In the genomic region with DNA sequence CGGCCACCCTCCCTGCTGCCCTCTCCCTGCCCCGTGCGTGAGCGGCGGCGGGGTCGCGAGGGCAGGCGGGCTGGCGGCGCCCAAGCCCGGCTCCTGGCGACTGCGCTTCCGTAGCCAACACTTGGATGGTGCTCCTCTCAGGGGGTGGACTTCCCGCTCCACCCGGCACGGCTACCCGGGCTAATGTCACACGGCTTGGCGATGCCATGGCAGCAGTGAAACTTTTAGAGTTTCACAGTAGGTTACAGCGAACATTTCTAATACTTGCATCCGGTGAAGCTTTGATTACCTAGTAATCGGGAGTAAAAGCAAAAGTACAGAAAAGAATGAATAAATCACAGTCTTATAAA, we compare ENCODE assay signal across 8 mouse cellular contexts. TPM values are rescaled to one million over a fixed set of nuclear protein-coding genes. Genes with fewer than 3 reads are reported as not detected.
A peak's percentile ranks its signal among the peaks of the same experiment; 100 is the strongest.
DNase-seq lines count a peak whose midpoint lies in the region; ATAC-seq and TF ChIP-seq lines count a peak whose summit lies in the region.

No protein-coding gene starts in this region.

- intact Hi-C loops in heart, postnatal 36 days (cut with DNase I), result loop anchor here (2.0 to 10.0 kb wide), 2 partner anchors 25 to 401 kb away; a partner anchor contains a TSS

- peak; percentile 72 for ATAC-seq in heart, embryonic 15.5 days (replicated peaks; ENCODE audit: insufficient number of reproducible peaks, insufficient read depth, low FRiP score, low read depth)
- peak; percentile 92 for ATAC-seq in hindbrain, embryonic 12.5 days (ENCODE audit: low FRiP score)
- peak; percentile 92 for ATAC-seq in midbrain, embryonic 12.5 days (ENCODE audit: low FRiP score, low read depth)

- no peaks in the 10 kb centered on the region for H3K27me3 ChIP-seq in heart, embryonic 15.5 days
- H3K27me3 ChIP-seq in MEL (ENCODE audit: control insufficient read depth in 1 of 2, insufficient read depth in 2 of 2, low read length in 2 of 2), result peaks cover 8% of the 10 kb centered on the region in 2 experiments
- no peaks in the 10 kb centered on the region; the same call in 1 of the 2 replicates for H3K27me3 ChIP-seq in hindbrain, embryonic 12.5 days
- H3K27me3 ChIP-seq in midbrain, embryonic 12.5 days, result no peaks in the 10 kb centered on the region

- no peak for TF ChIP-seq CTCF in MEL (IDR thresholded peaks at IDR 0.05 in 2 of 3, conservative IDR thresholded peaks at IDR 0.05 in 1 of 3; ENCODE audit: control insufficient read depth in 1 of 3, insufficient read depth in 1 of 3, low read depth in 2 of 3, low read length in 3 of 3, poor library complexity in 1 of 3, severe bottlenecking in 1 of 3)

- H3K4me1 ChIP-seq in heart, embryonic 15.5 days (replicated peaks), result peaks cover 7% of the 10 kb centered on the region
- peaks cover 0 to 3% of the 10 kb centered on the region in 2 experiments; a peak in 1 of 4 replicates for H3K4me1 ChIP-seq in MEL (ENCODE audit: control insufficient read depth in 1 of 2, insufficient read depth in 2 of 2, low read length in 2 of 2)
- peaks cover 6% of the 10 kb centered on the region; the same call in 1 of the 2 replicates for H3K4me1 ChIP-seq in hindbrain, embryonic 12.5 days
- H3K4me1 ChIP-seq in midbrain, embryonic 12.5 days, result peaks cover 7% of the 10 kb centered on the region

- H3K4me3 ChIP-seq in heart, embryonic 15.5 days, result peak overlapping the region; percentile 92
- H3K4me3 ChIP-seq in MEL (ENCODE audit: control insufficient read depth in 1 of 2, insufficient read depth in 1 of 2, low read depth in 2 of 2, low read length in 2 of 2), result peak overlapping the region; percentile 95 to 97
- H3K4me3 ChIP-seq in hindbrain, embryonic 12.5 days, result peak overlapping the region; percentile 95
- peak overlapping the region; percentile 94 for H3K4me3 ChIP-seq in midbrain, embryonic 12.5 days

- no peaks in the 10 kb centered on the region for H3K9me3 ChIP-seq in heart, embryonic 15.5 days (replicated peaks)
- no peaks in the 10 kb centered on the region for H3K9me3 ChIP-seq in MEL (replicated peaks; ENCODE audit: insufficient read depth, low read length)
- H3K9me3 ChIP-seq in hindbrain, embryonic 12.5 days (replicated peaks), result no peaks in the 10 kb centered on the region
- no peaks in the 10 kb centered on the region for H3K9me3 ChIP-seq in midbrain, embryonic 12.5 days

- H3K4me2 ChIP-seq in heart, embryonic 15.5 days, result peak overlapping the region; percentile 89
- H3K4me2 ChIP-seq in hindbrain, embryonic 12.5 days (replicated peaks), result peak overlapping the region; percentile 58
- H3K4me2 ChIP-seq in midbrain, embryonic 12.5 days (replicated peaks), result peak overlapping the region; percentile 69

- H3K36me3 ChIP-seq in heart, embryonic 15.5 days, result no peaks in the 10 kb centered on the region
- H3K36me3 ChIP-seq in MEL (ENCODE audit: control insufficient read depth in 1 of 2, insufficient read depth in 2 of 2, low read length in 2 of 2), result peaks cover 0 to 4% of the 10 kb centered on the region in 2 experiments; a peak in 2 of 4 replicates
- H3K36me3 ChIP-seq in hindbrain, embryonic 12.5 days, result no peaks in the 10 kb centered on the region
- no peaks in the 10 kb centered on the region for H3K36me3 ChIP-seq in midbrain, embryonic 12.5 days

- no peak; a peak in 2 of 4 replicates for TF ChIP-seq POLR2A in MEL (IDR thresholded peaks at IDR 0.05; ENCODE audit: control insufficient read depth in 1 of 2, insufficient read depth in 1 of 2, low read depth in 1 of 2, low read length in 2 of 2, poor library complexity in 1 of 2)

- no peak for DNase-seq in heart, postnatal 36 days
- DNase-seq in MEL (ENCODE audit: low read depth, low spot score), result no peak
- DNase-seq in c-Kit-positive CD71-positive TER-119-positive erythroid progenitor cells, embryonic 14.5 days (ENCODE audit: low spot score), result no peak
- DNase-seq in urinary bladder, postnatal 14 days (ENCODE audit: low spot score), result no peak
- no peak for DNase-seq in embryo, embryonic 10 days (ENCODE audit: low spot score)

- H3K79me2 ChIP-seq in MEL (ENCODE audit: control insufficient read depth, insufficient read depth, low read length, poor library complexity), result no peaks in the 10 kb centered on the region; the same call in 1 of the 2 replicates

- no peak for TF ChIP-seq EP300 in MEL (IDR thresholded peaks at IDR 0.05; ENCODE audit: low read depth in 1 of 2, low read length in 2 of 2)

- no peak for TF ChIP-seq RAD21 in MEL (IDR thresholded peaks at IDR 0.05; ENCODE audit: low read depth, low read length)

- H3K9ac ChIP-seq in heart, embryonic 15.5 days, result peak overlapping the region; percentile 89
- H3K9ac ChIP-seq in MEL (ENCODE audit: control insufficient read depth, low read depth, low read length, poor library complexity, severe bottlenecking), result peak overlapping the region; percentile 90
- peak overlapping the region; percentile 89 for H3K9ac ChIP-seq in hindbrain, embryonic 12.5 days
- H3K9ac ChIP-seq in midbrain, embryonic 12.5 days (replicated peaks), result peak overlapping the region; percentile 85

- WGBS in heart, embryonic 15.5 days, result under 1% methylated on average over 24 of the region's 24 CpGs
- 2% methylated on average over 24 of the region's 24 CpGs for WGBS in hindbrain, embryonic 12.5 days
- WGBS in midbrain, embryonic 12.5 days, result under 1% methylated on average over 24 of the region's 24 CpGs

- H3K27ac ChIP-seq in heart, embryonic 15.5 days, result peak overlapping the region; percentile 60
- H3K27ac ChIP-seq in MEL (ENCODE audit: control insufficient read depth, low read depth, low read length), result no peak overlapping the region
- H3K27ac ChIP-seq in hindbrain, embryonic 12.5 days, result peak overlapping the region; percentile 78
- peak overlapping the region; percentile 75 for H3K27ac ChIP-seq in midbrain, embryonic 12.5 days (replicated peaks)

TF ChIP-seq in MEL, 35 proteins besides CTCF, POLR2A, EP300 and RAD21:
- TF ChIP-seq ETS1 (IDR thresholded peaks at IDR 0.05; ENCODE audit: low read depth, low read length) (no peak), USF2 (IDR thresholded peaks at IDR 0.05; ENCODE audit: borderline replicate concordance in 1 of 2, insufficient read depth in 1 of 2, low read depth in 1 of 2, low read length in 2 of 2) (0 out of 4 replicates have a peak, but pooled peaks of 1 of the 2 experiments have one; percentile 8), SIN3A (IDR thresholded peaks at IDR 0.05; ENCODE audit: low read length) (peak; percentile 4; the same call in 1 of the 2 replicates)

RNA-seq across cellular contexts. Expression of a gene that starts 0.3 kb away (rescaled TPM):
- polyA plus RNA-seq in heart, embryonic 15.5 days (2015; fragmentation: Nextera tagmentation; extraction: Ambion mirVana), result 6.3 TPM in 2 replicates
- 1 to 10 TPM; 5.7 to 7.2 TPM for total RNA-seq in heart, postnatal 36 days (2021)
- total RNA-seq in MEL (2012; rRNA removed), result 2.4 and 2.5 TPM in 2 replicates
- 1 to 10 TPM in 1 of 2 experiments, not detected in 1; 5.1 TPM for polyA plus RNA-seq in MEL (2012; ENCODE audit: insufficient read depth in 1 of 2, insufficient read length in 2 of 2, low read depth in 1 of 2, low replicate concordance in 2 of 2, missing spikeins in 1 of 2)
- polyA plus RNA-seq in hindbrain, embryonic 12.5 days (2016; fragmentation: Nextera tagmentation; extraction: Ambion mirVana), result 18.2 TPM in 2 replicates
- 14.8 and 17.2 TPM in 2 replicates for polyA plus RNA-seq in midbrain, embryonic 12.5 days (2016; fragmentation: Nextera tagmentation; extraction: Ambion mirVana)

RNA-seq across cellular contexts. Expression of a gene that starts 25.9 kb away (rescaled TPM):
- 10.8 and 20.0 TPM in 2 replicates for polyA plus RNA-seq in heart, embryonic 15.5 days (2015; fragmentation: Nextera tagmentation; extraction: Ambion mirVana)
- total RNA-seq in heart, postnatal 36 days (2021), result 1 to 10 TPM; 5.2 to 6.3 TPM
- 16.8 and 17.8 TPM in 2 replicates for total RNA-seq in MEL (2012; rRNA removed)
- 10 to 100 TPM in 1 of 2 experiments, not detected in 1; 22.0 TPM for polyA plus RNA-seq in MEL (2012; ENCODE audit: insufficient read depth in 1 of 2, insufficient read length in 2 of 2, low read depth in 1 of 2, low replicate concordance in 2 of 2, missing spikeins in 1 of 2)
- 10.4 and 11.0 TPM in 2 replicates for polyA plus RNA-seq in hindbrain, embryonic 12.5 days (2016; fragmentation: Nextera tagmentation; extraction: Ambion mirVana)
- 7.1 and 10.8 TPM in 2 replicates for polyA plus RNA-seq in midbrain, embryonic 12.5 days (2016; fragmentation: Nextera tagmentation; extraction: Ambion mirVana)
